Mouse (Mus musculus) bone marrow, adult 2 months (tissue): ENCODE measurements around the gene Adh6a.

ENCODE experiments used
- CTCF ChIP-seq: fragments of 200-500 bp; IDR thresholded peaks from 2 replicates; pipeline ENCODE4 v1.5.1; 2011; ENCODE audit warnings: low read length, control low read depth; ENCODE audit not compliant: control insufficient read depth, insufficient read depth
- POLR2A ChIP-seq: fragments of 200-500 bp; IDR thresholded peaks from 2 replicates; pipeline ENCODE4 v1.6.1; 2011; ENCODE audit warnings: low read depth, mild to moderate bottlenecking, control low read depth, low read length, borderline replicate concordance; ENCODE audit not compliant: control insufficient read depth

DNA sequence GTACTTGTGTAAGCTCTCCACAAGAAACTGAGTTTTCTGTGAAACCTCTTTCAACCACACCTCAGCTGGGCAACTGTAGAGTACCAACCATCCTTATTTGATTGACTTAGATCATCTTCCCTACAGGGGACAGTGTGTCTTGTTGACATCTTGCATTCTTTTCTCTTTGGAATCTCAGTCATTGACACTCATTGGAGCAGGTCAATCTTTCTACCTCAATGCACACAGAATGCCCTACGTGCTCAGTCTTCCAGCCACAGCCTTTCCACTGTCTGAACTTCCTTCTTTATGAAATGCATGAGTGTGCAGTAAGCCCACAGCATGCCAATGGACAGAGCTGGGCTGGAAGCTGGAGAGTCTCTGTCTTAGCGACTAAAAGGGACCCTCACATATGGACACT lies 22.4 kb upstream of the Adh6a start:
- TF ChIP-seq POLR2A, result no peak
- TF ChIP-seq CTCF, result no peak
